29 mouse cellular contexts compared by ENCODE assay signal in the genomic region with DNA sequence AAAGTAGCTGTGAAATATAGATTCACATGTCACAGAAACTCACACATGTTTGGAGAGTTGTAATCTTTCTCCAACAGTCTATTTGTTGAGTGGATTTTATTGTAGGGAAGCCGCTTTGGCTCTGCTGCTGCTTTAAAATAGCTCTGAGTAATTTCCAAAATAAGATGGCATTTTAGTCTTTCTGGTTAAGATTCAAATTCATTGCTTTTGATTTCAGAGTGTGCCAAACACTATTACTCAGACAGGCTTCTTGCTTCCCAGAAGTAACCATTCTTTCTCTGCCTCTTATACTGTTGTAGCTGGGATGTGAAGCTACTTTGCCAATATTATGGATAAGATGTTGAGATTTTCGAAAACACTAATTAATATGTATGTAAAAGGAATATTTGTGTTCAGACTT.
"Had no signal": no experiment of that assay in that cellular context is flagged by ENCODE, and none has a peak within 500 bp of the region (broad histone marks: within the 10 kb centered on the region; RNA-seq: fewer than 3 reads in every experiment).

No protein-coding gene starts in this region.

- DNase-seq: cerebellum, adult 2 months; cerebellum, adult 8-10 months; cerebellum, adult 9-10 months; cerebellum, adult 9-11 months; cerebellum, postnatal 10 days; cerebellum, postnatal 14 days; cerebellum, postnatal 25 days; cerebellum, postnatal 36 days; embryo, embryonic 11 days; forebrain, postnatal 0 days; gastrocnemius, adult 2 months; gastrocnemius, postnatal 10 days; gastrocnemius, postnatal 14 days; gastrocnemius, postnatal 25 days; gastrocnemius, postnatal 36 days; heart, adult 11 months; heart, adult 18-20 months; heart, adult 2 months had no signal

- H3K9ac ChIP-seq: embryonic facial prominence, embryonic 12.5 days; embryonic facial prominence, embryonic 13.5 days; embryonic facial prominence, embryonic 15.5 days; forebrain, embryonic 12.5 days; forebrain, embryonic 13.5 days; forebrain, embryonic 15.5 days; forebrain, postnatal 0 days had no signal

- H3K27ac ChIP-seq: embryonic facial prominence, embryonic 10.5 days; embryonic facial prominence, embryonic 12.5 days; embryonic facial prominence, embryonic 13.5 days; embryonic facial prominence, embryonic 15.5 days; forebrain, embryonic 10.5 days; forebrain, embryonic 12.5 days; forebrain, embryonic 13.5 days; forebrain, embryonic 15.5 days; gastrocnemius, adult 2 months; heart, adult 2 months had no signal

- H3K27me3 ChIP-seq: embryonic facial prominence, embryonic 12.5 days; embryonic facial prominence, embryonic 13.5 days; embryonic facial prominence, embryonic 15.5 days; forebrain, embryonic 12.5 days; forebrain, embryonic 13.5 days; forebrain, embryonic 15.5 days had no signal

- H3K4me3 ChIP-seq: embryonic facial prominence, embryonic 10.5 days; embryonic facial prominence, embryonic 12.5 days; embryonic facial prominence, embryonic 13.5 days; embryonic facial prominence, embryonic 15.5 days; erythroblast, embryonic 14.5 days; forebrain, embryonic 10.5 days; forebrain, embryonic 12.5 days; forebrain, embryonic 13.5 days; forebrain, embryonic 15.5 days; gastrocnemius, adult 2 months; heart, adult 2 months had no signal

- H3K9me3 ChIP-seq: embryonic facial prominence, embryonic 10.5 days; embryonic facial prominence, embryonic 12.5 days; embryonic facial prominence, embryonic 13.5 days; embryonic facial prominence, embryonic 15.5 days; forebrain, embryonic 10.5 days; forebrain, embryonic 12.5 days; forebrain, embryonic 13.5 days; forebrain, embryonic 15.5 days had no signal

- H3K36me3 ChIP-seq: embryonic facial prominence, embryonic 10.5 days; embryonic facial prominence, embryonic 12.5 days; embryonic facial prominence, embryonic 13.5 days; embryonic facial prominence, embryonic 15.5 days; forebrain, embryonic 10.5 days; forebrain, embryonic 12.5 days; forebrain, embryonic 15.5 days had no signal

- H3K4me1 ChIP-seq: embryonic facial prominence, embryonic 10.5 days; embryonic facial prominence, embryonic 12.5 days; embryonic facial prominence, embryonic 13.5 days; embryonic facial prominence, embryonic 15.5 days; forebrain, embryonic 10.5 days; forebrain, embryonic 12.5 days; forebrain, embryonic 13.5 days; forebrain, embryonic 15.5 days had no signal

- ATAC-seq: forebrain, embryonic 13.5 days; forebrain, embryonic 14.5 days; forebrain, embryonic 15.5 days; forebrain, embryonic 16.5 days; forebrain, postnatal 0 days had no signal

- H3K4me2 ChIP-seq: embryonic facial prominence, embryonic 12.5 days; embryonic facial prominence, embryonic 13.5 days; embryonic facial prominence, embryonic 15.5 days; forebrain, embryonic 12.5 days; forebrain, embryonic 13.5 days; forebrain, embryonic 15.5 days had no signal
